Mouse (Mus musculus): ENCODE measurements around the gene Nelfb.
A peak's percentile ranks its signal among the peaks of the same experiment; 100 is the strongest.
"Not testable (repeated sequence)": the region's sequence is repeated elsewhere in the genome, so short reads cannot be mapped to it uniquely, and the experiment has no call there.

Gene Nelfb

GRCm38 (mm10) chr2:25211121-25211670 lies at the start of gene Nelfb:
Gene Nelfb, minus strand, starts transcription at chr2:25211489.
- peak; percentile 93 for DNase-seq (ENCODE audit: low read depth)

DNA sequence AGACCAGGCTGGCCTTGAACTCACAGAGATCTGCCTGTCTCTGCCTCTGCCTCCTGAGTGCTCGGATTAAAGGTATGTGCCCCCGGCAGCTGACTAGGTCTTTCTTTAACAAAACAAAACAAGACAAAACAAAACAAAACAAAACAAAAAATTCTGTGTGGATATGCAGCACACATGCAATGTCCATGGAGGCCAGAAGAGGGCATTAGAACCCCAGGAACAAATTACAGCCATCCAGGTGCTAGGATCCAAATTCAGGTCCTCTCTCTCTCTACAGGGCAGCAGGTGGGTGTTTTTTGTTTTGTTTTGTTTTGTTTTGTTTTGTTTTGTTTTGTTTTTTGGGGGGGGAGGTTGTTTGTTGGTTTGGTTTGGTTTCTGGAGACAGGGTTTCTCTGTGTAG lies 47.6 kb upstream of the Nelfb start:
- no peak for DNase-seq (ENCODE audit: low read depth)

- not testable (repeated sequence) for DNase-seq (ENCODE audit: low read depth)
Observed at GRCm38 (mm10) chr2:25257250-25257649, 46.0 kb upstream of the Nelfb start.

- peak; percentile 78 for DNase-seq (ENCODE audit: low read depth)
Observed at GRCm38 (mm10) chr2:25256443-25257109, 45.3 kb upstream of the Nelfb start.

DNA sequence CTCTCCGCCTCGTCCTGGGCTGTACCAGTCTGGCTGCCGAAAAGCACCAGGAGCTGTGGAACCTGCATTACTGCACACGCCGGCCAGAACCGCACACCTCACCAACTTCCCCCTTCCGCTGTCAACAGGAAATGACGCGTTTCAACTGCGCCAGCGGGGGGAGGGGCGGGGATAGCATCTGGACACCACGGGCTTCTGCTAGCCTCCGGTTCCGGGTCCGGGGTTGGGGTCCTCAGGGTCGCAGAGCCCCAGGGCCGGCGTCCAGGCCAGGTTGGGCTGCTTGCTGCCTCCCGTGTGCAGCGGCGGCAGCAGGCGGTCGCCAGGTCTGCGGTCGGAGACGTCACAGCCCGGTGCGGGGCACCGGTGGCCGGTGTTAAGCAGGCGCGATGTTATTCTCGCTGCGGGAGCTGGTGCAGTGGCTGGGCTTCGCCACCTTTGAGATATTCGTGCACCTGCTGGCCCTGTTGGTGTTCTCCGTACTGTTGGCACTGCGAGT lies 44.0 kb upstream of the Nelfb start, which contains the start of gene Tmem203:
Tmem203 (plus strand) TSS at position 156 of the 496 bp plus-strand sequence.
- peak; percentile 87 for DNase-seq (ENCODE audit: low read depth)

DNA sequence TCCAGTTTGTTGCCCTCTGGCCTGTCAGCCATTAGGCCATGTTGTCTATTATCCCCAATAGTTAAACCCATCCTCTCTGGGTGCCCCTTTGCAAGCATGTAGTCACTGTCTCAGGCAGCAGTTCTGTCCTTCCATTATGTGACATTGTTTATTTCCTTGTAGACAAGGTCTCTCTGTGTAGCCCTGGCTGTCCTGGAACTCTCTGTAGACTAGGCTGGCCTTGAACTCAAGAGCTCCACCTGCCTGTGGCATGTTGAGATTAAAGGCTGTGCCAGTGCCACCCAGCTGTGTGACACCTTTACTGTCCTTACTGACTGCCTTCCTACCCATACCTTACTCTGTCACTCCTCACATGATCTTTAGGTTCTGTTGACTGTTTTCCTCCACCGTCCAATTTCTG lies 41.0 kb upstream of the Nelfb start:
- no peak for DNase-seq (ENCODE audit: low read depth)

- DNase-seq (ENCODE audit: low read depth), result no peak
Observed at GRCm38 (mm10) chr2:25246183-25247072, 35.1 kb upstream of the Nelfb start, which contains the start of gene AL732309.1. Gene AL732309.1, minus strand, starts transcription at chr2:25246863.

- DNase-seq (ENCODE audit: low read depth), result no peak
Observed at GRCm38 (mm10) chr2:25244144-25244543, 32.9 kb upstream of the Nelfb start.

DNA sequence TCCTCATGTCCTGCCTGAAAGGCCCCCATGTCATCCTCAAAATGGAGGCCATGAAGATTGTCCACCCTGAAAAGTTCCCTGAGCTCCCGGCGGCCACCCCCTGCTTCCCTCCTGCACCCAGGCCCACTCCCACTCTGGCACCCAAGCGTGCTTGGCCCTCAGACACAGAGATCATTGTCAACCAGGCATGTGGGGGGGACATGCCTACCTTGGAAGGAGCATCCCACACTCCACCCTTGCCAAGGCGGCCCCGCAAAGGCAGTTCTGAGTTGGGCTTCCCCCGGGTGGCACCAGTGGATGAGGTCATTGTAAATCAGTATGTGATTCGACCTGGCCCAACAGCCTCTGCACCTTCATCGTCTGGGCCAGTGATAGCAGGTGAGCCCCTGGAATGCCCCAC lies 32.1 kb upstream of the Nelfb start:
- no peak for DNase-seq (ENCODE audit: low read depth)

DNA sequence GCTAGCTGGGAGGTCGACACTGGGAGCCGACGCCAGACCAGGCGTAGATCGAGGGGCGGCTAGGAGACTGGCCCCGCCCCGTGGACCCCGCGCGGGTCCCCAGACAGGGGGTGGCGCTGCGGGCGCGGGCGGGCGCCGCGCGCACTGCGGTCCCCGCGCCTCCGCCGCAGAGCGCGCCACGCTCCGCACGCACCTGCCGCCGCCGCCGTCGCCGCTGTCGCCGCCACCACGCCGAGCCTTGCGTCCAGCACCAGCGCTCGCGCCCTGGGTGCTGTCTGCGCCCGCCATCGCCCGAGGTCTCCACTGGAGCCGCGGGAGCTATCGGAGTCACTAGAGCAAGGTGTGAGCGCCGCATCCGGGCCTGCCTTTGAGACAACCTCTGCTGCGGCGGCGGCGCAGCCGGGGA lies 30.8 kb upstream of the Nelfb start, which contains the start of the genes Rnf208 and Cysrt1:
Rnf208 (plus strand) TSS at position 155 of the 406 bp plus-strand sequence.
Cysrt1 (minus strand) TSS at position 352 of the 406 bp plus-strand sequence.
- no peak for DNase-seq (ENCODE audit: low read depth)

DNA sequence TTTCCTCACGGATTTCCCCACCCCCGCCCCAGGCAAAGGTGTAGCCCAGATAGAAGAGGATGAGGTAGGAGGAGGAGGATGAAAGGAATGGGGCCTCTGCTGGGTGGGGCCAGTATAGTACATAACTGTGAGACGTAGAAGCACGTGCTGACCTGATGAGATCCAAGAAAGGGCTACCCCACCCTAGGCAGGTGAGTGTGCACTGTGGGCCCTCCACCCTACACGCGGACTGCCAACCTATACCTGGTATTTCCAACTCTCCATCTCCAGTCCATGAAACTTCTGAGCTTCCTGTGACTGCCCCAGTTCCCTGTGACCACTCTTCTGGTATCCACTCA lies 30.1 kb upstream of the Nelfb start:
- no peak for DNase-seq (ENCODE audit: low read depth)

DNA sequence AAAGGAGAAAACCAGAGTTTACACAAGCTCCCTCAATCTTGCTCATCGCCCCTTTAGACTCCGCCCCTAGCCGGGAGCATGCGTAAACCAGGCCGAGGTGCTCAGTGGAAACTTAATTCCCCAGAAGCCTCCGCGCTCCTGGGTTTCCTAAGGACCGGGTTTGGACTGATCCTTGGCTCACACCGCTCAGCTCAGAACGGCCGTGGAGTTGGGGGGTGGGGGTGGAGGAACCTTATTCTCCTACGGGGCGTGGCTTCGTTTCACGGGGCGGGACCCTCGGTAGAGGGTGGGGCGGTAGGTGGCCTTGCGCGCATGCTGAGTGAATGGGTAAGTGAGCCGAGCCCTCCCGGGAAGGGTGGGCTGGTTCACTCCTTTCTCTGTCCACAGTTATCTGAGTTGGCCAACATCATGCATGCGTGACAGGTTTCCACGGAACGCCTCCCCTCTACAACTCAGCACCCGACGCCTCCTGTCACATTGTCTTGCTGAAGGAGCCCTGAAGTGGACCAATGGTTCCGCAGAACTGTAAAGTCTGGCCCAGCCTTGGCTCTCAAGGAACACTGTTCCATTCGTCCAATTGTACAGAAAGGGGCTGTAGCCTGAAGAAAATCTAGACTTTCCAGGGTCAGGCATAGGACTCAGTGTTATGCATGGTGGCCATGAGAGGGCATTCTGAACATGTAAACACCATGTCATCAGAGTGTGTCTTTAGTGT lies 29.6 kb upstream of the Nelfb start:
- no peak for DNase-seq (ENCODE audit: low read depth)

DNA sequence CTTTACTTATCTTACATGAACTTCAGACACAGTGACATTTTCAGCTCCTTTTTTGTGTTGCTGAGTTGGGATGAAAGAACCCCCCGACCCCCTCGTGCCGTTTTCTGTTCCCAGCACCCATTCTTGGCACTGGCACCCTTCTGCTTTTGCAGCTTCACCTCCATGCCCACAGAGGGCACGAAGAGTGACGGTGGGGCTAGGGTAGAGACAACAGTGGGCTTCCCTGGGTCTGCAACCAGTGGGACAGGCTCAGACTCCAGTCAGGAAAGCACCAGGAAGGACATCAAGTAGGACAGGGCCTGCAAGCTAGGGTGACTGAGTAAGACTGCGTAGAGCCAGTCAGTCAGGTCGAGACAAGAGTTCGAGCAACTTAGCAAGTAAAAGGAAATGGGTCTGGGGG lies 29.0 kb upstream of the Nelfb start:
- no peak for DNase-seq (ENCODE audit: low read depth)

- DNase-seq (ENCODE audit: low read depth), result no peak
Observed at GRCm38 (mm10) chr2:25239766-25240165, 28.5 kb upstream of the Nelfb start.

GRCm38 (mm10) chr2:25238106-25238505 lies 26.8 kb upstream of the Nelfb start:
- no peak for DNase-seq (ENCODE audit: low read depth)

- DNase-seq (ENCODE audit: low read depth), result no peak
Observed at GRCm38 (mm10) chr2:25237522-25237921, 26.2 kb upstream of the Nelfb start.

DNA sequence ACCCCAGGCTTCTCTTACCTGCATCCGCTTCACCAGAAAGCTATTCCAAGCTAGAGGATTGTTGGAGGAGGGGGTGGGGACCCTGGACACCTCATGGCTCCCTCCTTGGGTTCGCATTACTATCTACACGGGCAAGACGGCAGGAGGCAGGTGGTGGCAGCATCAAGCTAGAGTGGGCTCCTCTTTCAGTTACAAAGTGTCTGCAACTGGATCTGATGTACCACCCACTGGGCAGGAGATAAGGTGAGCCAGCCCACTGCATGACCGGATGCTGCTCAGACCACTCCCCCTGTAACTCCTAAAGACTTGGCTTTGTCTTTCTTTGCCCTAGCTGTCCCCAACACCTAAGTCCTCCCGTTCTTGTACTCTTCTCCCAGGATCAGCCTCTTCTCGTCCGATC lies 25.3 kb upstream of the Nelfb start, which contains the start of gene Rnf224:
Rnf224 (minus strand) TSS at position 174 of the 400 bp plus-strand sequence.
- no peak for DNase-seq (ENCODE audit: low read depth)

DNA sequence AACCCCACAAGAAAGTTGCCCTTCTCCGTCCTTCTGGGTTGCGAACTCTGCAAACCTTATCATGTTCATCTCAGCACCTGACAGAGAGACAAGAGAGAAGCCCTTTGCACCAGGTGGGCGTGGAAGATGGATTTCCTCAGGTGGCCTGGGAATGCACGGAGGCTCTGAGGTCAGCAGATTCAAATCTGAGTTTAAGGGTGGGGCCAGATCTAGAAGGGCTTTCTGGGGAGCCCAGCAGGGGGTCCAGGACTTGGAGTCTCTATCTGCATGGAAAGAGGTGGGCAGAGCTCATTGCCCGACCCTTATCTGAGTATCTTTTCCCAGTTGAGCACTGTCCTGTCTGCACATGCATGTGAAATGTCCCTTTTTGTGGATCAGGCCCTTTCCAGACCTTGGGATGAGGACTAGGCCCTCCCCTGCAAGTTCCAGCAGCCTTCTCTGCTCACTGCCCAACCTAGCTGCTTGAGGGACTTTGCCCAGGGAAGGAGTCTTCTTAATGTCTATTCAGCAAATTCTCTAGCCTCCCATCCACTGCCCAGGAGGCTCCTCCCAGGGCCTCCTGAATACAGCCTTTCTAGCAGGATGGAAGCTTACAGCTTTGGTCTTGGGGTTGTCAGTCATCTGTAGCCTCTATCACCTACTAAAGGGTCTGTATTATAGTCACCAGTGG lies 23.4 kb upstream of the Nelfb start:
- DNase-seq (ENCODE audit: low read depth), result no peak

DNA sequence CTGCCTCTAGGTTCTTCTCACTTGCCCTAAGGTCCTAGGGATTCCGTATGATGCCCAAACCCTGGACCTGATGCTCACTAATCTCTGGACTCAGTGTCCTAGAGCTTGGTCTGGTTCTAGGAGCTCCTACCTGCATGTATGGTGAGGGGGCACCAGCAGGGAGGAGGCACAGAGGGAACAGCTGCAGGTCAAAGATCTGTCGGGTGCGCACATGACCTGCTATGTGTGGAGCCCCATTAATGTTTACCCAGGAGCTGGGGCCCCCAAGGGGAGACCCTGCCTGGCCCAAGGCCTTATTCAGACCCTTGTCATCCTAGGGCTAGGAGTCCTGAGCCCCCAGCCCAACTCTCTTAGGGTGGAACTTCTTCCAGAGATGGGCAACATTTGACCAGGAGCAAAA lies 22.8 kb upstream of the Nelfb start, which contains the start of gene Slc34a3:
Slc34a3 (minus strand) TSS at position 315 of the 400 bp plus-strand sequence.
- DNase-seq (ENCODE audit: low read depth), result no peak

DNA sequence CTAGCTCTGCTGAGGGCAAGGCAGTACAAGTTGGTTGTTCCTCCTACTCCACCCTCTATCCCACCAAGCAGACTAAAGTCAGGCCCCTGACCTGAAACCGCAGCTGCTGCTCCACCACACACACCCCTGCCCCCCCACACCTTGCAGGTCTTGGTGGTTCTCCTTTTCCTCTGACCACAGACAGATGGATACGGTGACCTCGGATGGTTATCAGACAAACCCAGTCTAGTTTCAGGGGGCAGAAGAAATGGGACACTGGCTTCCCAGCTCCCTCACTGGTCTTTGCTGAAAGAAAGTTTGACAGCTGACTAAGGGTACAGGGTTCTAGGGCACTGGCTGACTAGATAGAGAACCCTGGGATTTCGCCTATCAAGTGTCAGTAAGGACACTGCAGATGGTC lies 22.1 kb upstream of the Nelfb start:
- DNase-seq (ENCODE audit: low read depth), result peak; percentile 39

DNA sequence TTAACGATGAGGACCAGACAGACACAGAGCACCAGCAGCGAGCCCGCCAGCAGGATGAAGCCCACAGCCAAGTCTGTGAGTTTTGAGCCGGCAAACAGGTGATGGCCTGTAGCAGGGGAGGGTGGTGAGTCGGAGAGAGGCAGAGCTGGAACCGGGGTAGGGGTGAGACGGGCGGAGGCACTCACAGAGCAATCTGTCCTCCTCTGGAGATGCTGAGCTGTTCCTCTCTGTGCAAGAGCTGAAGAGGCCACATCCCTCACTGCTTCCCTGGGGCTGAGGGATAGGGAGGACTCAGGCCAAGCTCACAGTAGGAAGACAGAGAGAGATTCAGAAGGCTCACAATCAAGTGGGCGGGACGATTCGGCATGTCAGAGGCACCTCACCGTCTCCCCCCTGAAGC lies 19.7 kb upstream of the Nelfb start:
- no peak for DNase-seq (ENCODE audit: low read depth)

All from c-Kit-positive CD71-negative TER-119-negative erythroid progenitor cells, embryonic 14.5 days (primary cell).